Mouse (Mus musculus): Measurements from ENCODE around the gene Sh2d7.

DNA sequence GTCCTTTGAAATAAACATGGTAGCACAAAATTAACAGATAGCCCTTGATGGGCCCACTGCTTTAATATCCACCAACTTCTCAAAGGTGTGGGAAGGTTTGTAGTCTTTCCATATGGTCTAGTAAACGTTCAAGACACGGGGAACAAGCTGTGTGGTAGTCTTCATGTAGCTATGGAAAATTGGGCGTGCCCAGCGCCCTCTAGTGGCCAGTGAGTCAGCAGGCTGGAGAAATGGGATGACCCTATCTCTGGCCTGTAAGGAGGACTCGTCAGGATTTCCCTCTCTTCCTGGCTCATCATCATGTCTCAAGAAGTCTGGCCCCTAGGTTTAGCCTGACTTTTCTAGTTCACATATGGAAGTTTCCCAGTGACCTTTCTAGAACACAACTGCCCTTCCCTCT is 8.8 kb downstream of the Sh2d7 start:
- TF ChIP-seq POLR2A (IDR thresholded peaks at IDR 0.05; ENCODE audit: borderline replicate concordance, extremely low read depth, insufficient read depth, insufficient read length, poor library complexity, severe bottlenecking) (no peak), CTCF (IDR thresholded peaks at IDR 0.05; ENCODE audit: borderline replicate concordance, extremely low read depth, insufficient read depth, insufficient read length) (peak; percentile 81)
